Mouse (Mus musculus) embryonic facial prominence, embryonic 14.5 days (tissue): ENCODE data around the gene Abhd2. TPM values are rescaled to one million over a fixed set of nuclear protein-coding genes. Genes with fewer than 3 reads are reported as not detected.

Experiments used
- ATAC-seq: fragments of 200-750 bp; cut with Nextera tagmentation; 2 replicates; pipeline ENCODE4 v1.8.0; 2017; ENCODE audit warnings: low read depth, moderate number of reproducible peaks, moderate TSS enrichment
- DNase-seq: peaks from one replicate; pipeline ENCODE4 v3.0.0-alpha.2; 2015; ENCODE audit warnings: low spot score
- H3K27ac ChIP-seq: fragments of 300-500 bp; sonication (generic); replicated peaks from 2 replicates; pipeline ENCODE4 v1.5.1; 2014; ENCODE audit warnings: low read depth, mild to moderate bottlenecking, low read length, moderate library complexity
- H3K27me3 ChIP-seq: fragments of 300-500 bp; sonication (generic); replicated peaks from 2 replicates; pipeline ENCODE4 v1.6.1; 2014; ENCODE audit warnings: low read length; ENCODE audit not compliant: control insufficient read depth, insufficient read depth
- H3K36me3 ChIP-seq: fragments of 300-500 bp; sonication (generic); 2 replicates; pipeline ENCODE4 v1.6.1; 2014; ENCODE audit warnings: low read length, mixed read lengths; ENCODE audit not compliant: control insufficient read depth, insufficient read depth
- H3K4me1 ChIP-seq: fragments of 300-500 bp; sonication (generic); 2 replicates; pipeline ENCODE4 v1.6.1; 2014; ENCODE audit warnings: antibody characterized with exemption, low read length; ENCODE audit not compliant: control insufficient read depth, insufficient read depth
- H3K4me2 ChIP-seq: fragments of 300-500 bp; sonication (generic); 2 replicates; pipeline ENCODE4 v1.6.1; 2014; ENCODE audit warnings: low read depth, mild to moderate bottlenecking, low read length, moderate library complexity, mixed read lengths
- H3K4me3 ChIP-seq: fragments of 300-500 bp; sonication (generic); 2 replicates; pipeline ENCODE4 v1.5.1; 2014; ENCODE audit warnings: low read depth, mild to moderate bottlenecking, low read length
- H3K9ac ChIP-seq: fragments of 300-500 bp; sonication (generic); 2 replicates; pipeline ENCODE4 v1.6.1; 2014; ENCODE audit warnings: low read depth, mild to moderate bottlenecking, low read length, moderate library complexity, mixed read lengths
- H3K9me3 ChIP-seq: fragments of 300-500 bp; sonication (generic); 2 replicates; pipeline ENCODE4 v1.6.1; 2016; ENCODE audit warnings: low read length; ENCODE audit not compliant: control insufficient read depth
- WGBS: fragments of 180-500 bp; shearing (Covaris S2); extraction: QIAGEN DNeasy Blood & Tissue Kit; methylation state at CpG from one replicate; pipeline ENCODE4 v1.1.7; 2014; 5-methylcytosine and 5-hydroxymethylcytosine counted together
- polyA plus RNA-seq: library from polyadenylated mRNA; unstranded; fragments of >200 nt; fragmentation: Nextera tagmentation; extraction: Ambion mirVana; gene quantifications from 2 replicates; pipeline ENCODE4 v1.2.1, GENCODE M21; 2014

The Abhd2 gene
- polyA plus RNA-seq, 1 experiment from 2014 or later, result 14.5 TPM

- peaks cover 46% of the 10 kb centered on the region for H3K36me3 ChIP-seq
Measured at GRCm38 (mm10) chr7:79360056-79360455, 87.1 kb downstream of the Abhd2 start.

GRCm38 (mm10) chr7:79362208-79362607 lies 89.2 kb downstream of the Abhd2 start:
- no peak overlapping the region for H3K4me3 ChIP-seq
- DNase-seq (peak; percentile 37), ATAC-seq (peak; percentile 64)
- H3K9ac ChIP-seq, result no peak overlapping the region
- H3K36me3 ChIP-seq, result peaks cover 27% of the 10 kb centered on the region
- peak overlapping the region; percentile 48; the same call in 1 of the 2 replicates for H3K27ac ChIP-seq
- no peaks in the 10 kb centered on the region for H3K4me1 ChIP-seq
- no peaks in the 10 kb centered on the region for H3K9me3 ChIP-seq
- WGBS, result 61% methylated on average over 8 of the region's 8 CpGs
- H3K27me3 ChIP-seq, result no peaks in the 10 kb centered on the region
- H3K4me2 ChIP-seq, result no peak overlapping the region

More at GRCm38 (mm10) chr7:79360056-79360455, 87.1 kb downstream of the Abhd2 start:
- DNase-seq, result no peak
- Histone ChIP-seq H3K4me3 (no peak overlapping the region), H3K9ac (no peak overlapping the region), H3K4me2 (no peak overlapping the region), H3K27ac (no peak overlapping the region), H3K9me3 (no peaks in the 10 kb centered on the region), H3K27me3 (no peaks in the 10 kb centered on the region), H3K4me1 (no peaks in the 10 kb centered on the region)
- no peak for ATAC-seq
- 67% methylated on average over 11 of the region's 11 CpGs for WGBS

DNA sequence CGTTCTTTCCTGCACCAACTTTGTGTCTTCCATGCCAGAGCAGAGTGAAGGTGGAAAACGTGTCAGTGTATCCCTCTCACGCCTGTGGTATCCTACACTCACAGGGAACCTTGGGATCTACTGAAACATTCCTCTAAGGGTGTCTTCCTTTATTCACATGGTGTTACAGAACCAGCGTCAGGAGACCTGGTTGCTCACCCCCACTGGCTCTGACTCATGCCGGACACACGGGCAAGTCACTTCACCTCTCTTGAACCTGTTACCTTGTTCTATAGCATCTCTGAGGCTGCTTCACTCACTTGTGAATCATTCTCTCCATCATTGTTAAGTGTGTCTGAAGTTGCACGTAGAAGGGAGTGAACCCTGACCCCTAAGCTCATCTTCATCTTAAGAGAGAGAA lies 89.8 kb downstream of the Abhd2 start:
- no peaks in the 10 kb centered on the region for H3K9me3 ChIP-seq
- ATAC-seq (no peak), DNase-seq (no peak)
- no peak overlapping the region for H3K4me3 ChIP-seq
- no peak overlapping the region for H3K4me2 ChIP-seq
- H3K9ac ChIP-seq, result no peak overlapping the region
- no peaks in the 10 kb centered on the region for H3K4me1 ChIP-seq
- no peaks in the 10 kb centered on the region for H3K27me3 ChIP-seq
- 95% methylated on average over 7 of the region's 7 CpGs for WGBS
- peak overlapping the region; percentile 28; the same call in 1 of the 2 replicates for H3K27ac ChIP-seq
- peaks cover 23% of the 10 kb centered on the region for H3K36me3 ChIP-seq

DNA sequence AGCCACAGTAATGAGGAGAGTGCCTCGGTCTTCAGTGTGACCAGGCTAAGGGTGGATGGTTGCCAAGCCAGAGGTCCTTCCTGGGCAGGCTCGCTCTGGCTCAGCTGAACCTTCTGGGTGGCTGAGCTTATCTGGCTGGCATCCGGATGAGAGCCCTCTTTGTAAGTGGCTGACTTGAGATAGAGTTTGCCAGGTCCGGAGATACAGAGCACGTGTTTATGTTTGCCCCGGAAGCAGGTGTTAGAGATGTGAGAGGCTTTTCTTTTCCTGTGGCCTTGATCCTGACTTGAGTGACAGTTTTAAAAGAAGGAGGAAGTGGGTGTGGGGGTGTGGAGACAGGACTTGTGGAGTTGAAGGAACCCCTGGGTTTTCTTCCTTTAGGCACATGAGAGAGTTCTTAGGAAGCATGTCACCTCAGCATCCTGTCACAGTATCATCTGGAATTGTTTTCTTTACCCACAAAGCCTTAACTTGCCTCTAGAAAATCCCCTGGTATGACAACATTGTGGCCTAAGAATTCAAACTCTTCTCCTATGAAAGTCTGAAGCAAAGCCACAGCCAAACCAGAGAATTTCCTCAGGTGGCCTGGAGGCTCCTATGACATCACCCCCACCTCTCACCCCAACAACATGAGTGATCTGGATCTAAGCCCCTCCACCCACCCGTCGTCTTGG lies 90.5 kb downstream of the Abhd2 start:
- no peak for ATAC-seq
- Histone ChIP-seq H3K4me3 (no peak overlapping the region), H3K9me3 (no peaks in the 10 kb centered on the region), H3K4me2 (no peak overlapping the region), H3K4me1 (no peaks in the 10 kb centered on the region), H3K9ac (no peak overlapping the region), H3K36me3 (peaks cover 18% of the 10 kb centered on the region), H3K27ac (peak overlapping the region; percentile 7), H3K27me3 (no peaks in the 10 kb centered on the region)
- peak; percentile 32 for DNase-seq
- WGBS, result 52% methylated on average over 8 of the region's 8 CpGs

- Histone ChIP-seq H3K4me2 (no peak overlapping the region), H3K27me3 (no peaks in the 10 kb centered on the region), H3K9ac (no peak overlapping the region), H3K27ac (no peak overlapping the region), H3K4me1 (no peaks in the 10 kb centered on the region; the same call in 1 of the 2 replicates), H3K9me3 (no peaks in the 10 kb centered on the region), H3K4me3 (no peak overlapping the region), H3K36me3 (no peaks in the 10 kb centered on the region)
- WGBS, result 76% methylated on average over 5 of the region's 5 CpGs
- no peak for ATAC-seq
- no peak for DNase-seq
Measured at GRCm38 (mm10) chr7:79368664-79369063, 95.7 kb downstream of the Abhd2 start.

- Histone ChIP-seq H3K36me3 (no peaks in the 10 kb centered on the region), H3K9me3 (no peaks in the 10 kb centered on the region), H3K4me3 (no peak overlapping the region), H3K27ac (no peak overlapping the region), H3K9ac (no peak overlapping the region), H3K4me1 (no peaks in the 10 kb centered on the region; the same call in 1 of the 2 replicates), H3K4me2 (no peak overlapping the region), H3K27me3 (no peaks in the 10 kb centered on the region)
- 31% methylated on average over 4 of the region's 4 CpGs for WGBS
- ATAC-seq (no peak), DNase-seq (no peak)
Measured at GRCm38 (mm10) chr7:79369416-79369815, 96.4 kb downstream of the Abhd2 start.

GRCm38 (mm10) chr7:79371321-79371879 lies 98.4 kb downstream of the Abhd2 start:
- 41% methylated on average over 10 of the region's 10 CpGs for WGBS
- H3K27me3 ChIP-seq, result no peaks in the 10 kb centered on the region
- H3K36me3 ChIP-seq, result no peaks in the 10 kb centered on the region
- H3K4me1 ChIP-seq, result no peaks in the 10 kb centered on the region; the same call in 1 of the 2 replicates
- no peak overlapping the region for H3K4me2 ChIP-seq
- H3K4me3 ChIP-seq, result no peak overlapping the region
- DNase-seq (peak; percentile 75), ATAC-seq (peak; percentile 72)
- no peaks in the 10 kb centered on the region for H3K9me3 ChIP-seq
- H3K9ac ChIP-seq, result no peak overlapping the region
- no peak overlapping the region for H3K27ac ChIP-seq

- no peak overlapping the region for H3K4me2 ChIP-seq
- no peak for ATAC-seq
- H3K9me3 ChIP-seq, result no peaks in the 10 kb centered on the region
Measured at GRCm38 (mm10) chr7:79374017-79374416, 101.0 kb downstream of the Abhd2 start.

GRCm38 (mm10) chr7:79375594-79375993 lies 102.6 kb downstream of the Abhd2 start:
- Histone ChIP-seq H3K4me2 (no peak overlapping the region), H3K4me3 (no peak overlapping the region), H3K9ac (no peak overlapping the region), H3K4me1 (no peaks in the 10 kb centered on the region; the same call in 1 of the 2 replicates), H3K27ac (no peak overlapping the region), H3K36me3 (no peaks in the 10 kb centered on the region), H3K9me3 (no peaks in the 10 kb centered on the region), H3K27me3 (no peaks in the 10 kb centered on the region)
- ATAC-seq (no peak), DNase-seq (no peak)
- WGBS, result 72% methylated on average over 5 of the region's 5 CpGs

More at GRCm38 (mm10) chr7:79374017-79374416, 101.0 kb downstream of the Abhd2 start:
- H3K27me3 ChIP-seq, result no peaks in the 10 kb centered on the region
- H3K27ac ChIP-seq, result no peak overlapping the region
- H3K4me1 ChIP-seq, result no peaks in the 10 kb centered on the region; the same call in 1 of the 2 replicates
- H3K36me3 ChIP-seq, result no peaks in the 10 kb centered on the region
- no peak overlapping the region for H3K4me3 ChIP-seq
- DNase-seq, result no peak
- no peak overlapping the region for H3K9ac ChIP-seq
